Mouse (Mus musculus): ENCODE measurements at regions not wholly inside any gene's neighbourhood (a gene's known extent, or its start where the extent isn't known, plus 50 kb on each side); places are given as distances from the start of the nearest gene placed in this dataset.

GRCm38 (mm10) chr14:72942571-72942970 is 106.3 kb downstream of the Cysltr2 start:
- no peak for DNase-seq (ENCODE audit: low spot score in 2 of 2)

- DNase-seq (ENCODE audit: low spot score in 2 of 2): no peak
Measured at GRCm38 (mm10) chr14:72939067-72939393, 109.9 kb downstream of the Cysltr2 start.

DNA sequence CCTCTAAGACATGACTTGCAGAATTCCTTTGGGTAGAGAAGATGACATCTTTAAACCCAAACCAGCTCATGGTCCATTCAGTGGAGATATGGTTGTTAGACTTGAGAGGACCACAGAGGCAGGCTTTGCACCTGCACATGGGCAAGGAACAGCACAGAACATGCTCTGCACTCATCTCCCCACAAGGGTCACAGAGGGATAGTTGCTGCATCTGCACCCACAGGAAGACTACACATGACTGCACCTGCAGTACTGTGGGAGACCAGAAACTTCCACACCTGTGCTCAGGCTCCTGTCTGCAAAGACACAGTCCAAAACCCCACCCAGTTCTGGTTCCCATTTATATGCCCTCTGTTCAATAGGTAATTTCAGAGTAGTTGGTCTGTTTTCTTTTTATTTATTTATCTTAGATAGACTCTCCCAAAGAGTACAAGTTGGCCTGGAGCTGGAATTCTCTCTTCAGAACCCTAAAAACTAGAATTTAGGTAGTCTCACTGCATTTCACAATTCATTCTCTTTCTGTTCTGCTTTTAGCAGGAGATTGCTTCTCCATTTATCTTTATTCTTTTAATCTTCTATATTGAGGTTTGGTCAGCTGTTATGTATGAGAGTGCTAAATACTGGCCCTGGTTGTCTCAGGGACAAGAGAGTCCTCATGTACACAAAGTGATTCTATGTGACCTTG is 110.4 kb downstream of the Cysltr2 start:
- DNase-seq (ENCODE audit: low spot score in 2 of 2): no peak

- no peak for DNase-seq (ENCODE audit: low spot score in 2 of 2)
Measured at GRCm38 (mm10) chr14:72933598-72933997, 115.3 kb downstream of the Cysltr2 start.

- no peak for DNase-seq (ENCODE audit: low spot score in 2 of 2)
Measured at GRCm38 (mm10) chr14:72932296-72932695, 116.6 kb downstream of the Cysltr2 start.

DNA sequence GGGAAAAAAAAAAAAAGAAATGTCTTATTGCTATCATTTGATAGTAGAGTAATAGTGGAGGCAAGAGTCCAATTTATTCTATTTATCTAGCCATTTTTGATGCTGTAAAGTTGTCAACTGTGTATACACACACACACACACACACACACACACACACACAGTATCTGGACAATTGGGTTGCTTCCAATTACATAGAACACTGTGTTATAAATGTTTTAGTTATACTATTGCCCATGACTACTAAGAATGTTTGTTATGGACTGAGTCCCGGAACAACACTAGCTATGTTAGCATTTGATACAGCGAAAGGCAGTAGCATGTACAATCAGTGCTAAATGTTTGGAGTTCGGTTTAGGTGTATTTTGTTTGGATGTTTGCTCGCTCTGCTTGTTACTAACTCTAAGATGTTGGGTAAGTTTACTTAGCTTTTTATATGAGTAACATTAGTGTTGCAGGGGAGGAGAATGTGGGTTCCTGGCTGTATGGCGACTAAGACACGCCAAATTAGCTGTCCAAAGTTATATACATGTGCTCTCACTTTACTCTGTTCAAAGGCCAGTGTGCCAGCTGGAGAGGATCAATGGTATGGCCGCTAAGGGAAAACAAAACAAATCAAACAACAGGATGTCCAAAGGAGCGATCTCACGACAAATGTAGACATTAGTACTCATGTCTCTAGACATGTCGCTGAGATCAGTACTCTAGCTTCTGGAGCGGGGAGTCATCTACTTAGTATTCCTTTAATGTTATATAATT is 147.6 kb downstream of the Cysltr2 start:
- DNase-seq (ENCODE audit: low spot score in 2 of 2): no peak

DNA sequence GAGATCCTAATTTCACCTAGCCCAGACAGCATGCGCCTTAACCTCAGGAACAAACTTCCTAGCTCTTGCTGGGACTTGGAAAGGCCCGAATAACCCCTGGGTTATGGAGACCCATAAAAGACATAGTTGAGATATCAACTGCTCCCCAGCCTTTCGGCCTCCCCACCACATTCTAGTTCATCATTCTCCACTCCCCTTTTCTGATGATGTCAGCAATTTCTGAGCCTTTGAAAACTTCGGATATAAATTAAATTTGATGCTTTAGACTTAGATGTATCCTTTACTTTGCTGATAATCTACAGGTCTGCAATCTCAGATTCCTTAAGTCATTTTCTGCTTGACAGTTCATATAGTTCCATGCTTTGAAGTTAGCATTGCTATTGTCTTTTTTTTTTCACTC is 149.3 kb downstream of the Cysltr2 start:
- DNase-seq (ENCODE audit: low spot score in 2 of 2): no peak

DNA sequence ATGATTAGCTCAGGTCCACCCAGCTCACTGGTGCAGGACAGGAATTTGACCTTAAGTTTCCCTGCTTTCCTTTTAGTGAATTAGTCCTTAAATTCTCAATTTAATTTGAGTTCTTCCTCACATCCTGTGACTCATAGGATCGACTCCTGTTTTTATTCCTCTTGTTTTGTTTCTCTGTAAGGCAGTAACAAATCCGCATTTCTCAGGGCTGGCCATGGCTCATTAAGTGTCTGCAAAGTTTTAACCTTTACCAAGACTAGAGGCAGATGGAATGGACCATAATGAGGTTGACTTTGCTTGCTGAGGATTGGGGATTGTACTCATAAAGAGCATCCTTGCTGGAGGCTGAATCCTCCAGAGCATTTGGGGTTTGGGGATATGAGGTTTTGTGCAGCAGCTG is 156.6 kb downstream of the Cysltr2 start:
- no peak for DNase-seq (ENCODE audit: low spot score in 2 of 2)

- no peak for DNase-seq (ENCODE audit: low spot score in 2 of 2)
Measured at GRCm38 (mm10) chr14:72889663-72890062, 159.3 kb downstream of the Cysltr2 start.

DNA sequence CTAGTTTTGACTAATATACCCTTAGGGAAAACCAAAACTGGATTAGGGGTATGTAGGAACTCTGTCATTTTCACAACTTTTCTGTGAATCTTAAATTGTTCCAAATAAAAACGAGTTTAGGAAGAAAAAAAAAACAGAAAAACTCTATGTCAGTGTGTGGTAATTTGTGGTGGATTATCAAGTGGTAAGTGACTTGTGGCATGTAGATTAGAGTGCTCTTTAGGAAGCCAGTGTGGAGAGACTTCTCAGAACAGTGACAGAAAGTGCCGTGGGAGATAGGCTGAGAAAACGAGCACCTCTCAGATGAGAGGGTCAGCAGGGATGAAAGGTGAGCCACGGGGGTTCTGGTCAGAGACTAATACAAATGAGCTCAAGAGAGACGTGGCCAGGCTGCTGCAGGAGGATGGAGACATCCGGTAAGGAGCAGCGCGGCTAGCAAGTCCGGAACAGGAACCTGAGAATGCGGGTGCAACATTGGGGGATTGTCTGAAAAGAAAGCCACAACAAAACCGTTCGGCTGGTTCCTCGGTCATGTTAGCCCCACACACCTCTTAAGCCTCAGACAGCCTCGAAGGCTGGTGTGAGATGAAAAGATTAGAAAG is 161.3 kb downstream of the Cysltr2 start:
- no peak for DNase-seq (ENCODE audit: low spot score in 2 of 2)

DNA sequence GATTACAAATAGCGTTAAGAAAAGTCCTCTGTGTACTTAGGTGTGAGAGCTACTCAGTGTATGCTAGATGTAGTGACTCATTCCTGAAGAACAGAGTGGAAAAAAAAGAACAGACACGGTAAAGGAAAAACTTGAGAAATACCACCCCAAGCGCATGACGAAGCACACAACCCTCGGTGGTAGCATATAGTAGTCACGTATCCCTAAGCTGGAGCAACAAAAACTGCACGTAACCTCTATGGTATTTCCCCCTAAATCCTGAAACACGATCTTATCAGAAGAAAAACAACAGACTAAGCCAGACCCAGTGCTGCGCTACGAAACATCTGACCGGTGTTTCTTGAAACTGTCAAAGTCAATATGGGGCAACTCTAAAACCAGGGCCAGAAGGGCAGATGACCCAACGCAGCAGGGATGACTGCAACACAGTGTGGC is 162.0 kb downstream of the Cysltr2 start:
- no peak for DNase-seq (ENCODE audit: low spot score in 2 of 2)

GRCm38 (mm10) chr14:72885824-72886223 is 163.1 kb downstream of the Cysltr2 start:
- no peak for DNase-seq (ENCODE audit: low spot score in 2 of 2)

- DNase-seq (ENCODE audit: low spot score in 2 of 2): no peak
Measured at GRCm38 (mm10) chr14:72884561-72884960, 164.4 kb downstream of the Cysltr2 start.

DNA sequence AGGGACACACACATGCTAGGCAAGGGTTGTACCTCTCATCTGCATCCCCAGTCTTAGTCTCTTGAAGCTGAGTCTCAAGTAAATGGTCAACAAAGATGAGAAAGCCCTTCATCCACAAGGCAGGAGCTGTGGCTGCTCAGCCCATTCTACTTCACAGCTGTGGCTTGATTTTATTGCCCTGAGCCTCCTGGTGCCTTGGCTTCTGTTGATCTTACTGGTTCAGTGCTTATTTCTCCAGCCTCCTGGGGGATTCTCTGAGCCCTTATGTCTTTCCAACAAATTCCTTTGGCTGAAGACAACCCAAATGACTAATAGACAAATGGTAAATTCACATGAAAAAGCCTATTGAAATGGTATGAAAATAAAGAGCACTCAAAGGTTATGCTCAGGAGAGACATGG is 167.3 kb upstream of the Fndc3a start:
- no peak for DNase-seq (ENCODE audit: low spot score in 2 of 2)

DNA sequence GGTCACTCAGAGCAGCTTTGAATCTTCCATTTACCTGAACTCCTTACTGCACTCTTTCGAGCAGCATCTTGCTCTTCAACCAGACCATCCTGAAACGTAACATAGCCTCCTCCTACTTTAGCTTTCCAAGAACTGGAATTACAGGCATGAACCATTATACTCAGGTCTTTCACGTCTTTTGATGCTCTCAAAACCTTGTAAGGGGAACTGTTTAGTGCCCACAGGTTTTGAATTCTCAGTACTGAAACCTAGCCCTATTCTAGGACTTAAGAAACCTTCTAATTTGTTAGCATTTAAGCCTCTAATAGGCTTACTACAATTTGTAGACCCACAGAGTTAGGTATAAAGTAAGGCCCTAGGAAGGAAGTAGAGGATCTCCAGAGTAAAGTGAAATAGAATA is 163.7 kb upstream of the Fndc3a start:
- DNase-seq (ENCODE audit: low spot score in 2 of 2): no peak

- no peak for DNase-seq (ENCODE audit: low spot score in 2 of 2)
Measured at GRCm38 (mm10) chr14:72869188-72869749, 159.5 kb upstream of the Fndc3a start.

DNA sequence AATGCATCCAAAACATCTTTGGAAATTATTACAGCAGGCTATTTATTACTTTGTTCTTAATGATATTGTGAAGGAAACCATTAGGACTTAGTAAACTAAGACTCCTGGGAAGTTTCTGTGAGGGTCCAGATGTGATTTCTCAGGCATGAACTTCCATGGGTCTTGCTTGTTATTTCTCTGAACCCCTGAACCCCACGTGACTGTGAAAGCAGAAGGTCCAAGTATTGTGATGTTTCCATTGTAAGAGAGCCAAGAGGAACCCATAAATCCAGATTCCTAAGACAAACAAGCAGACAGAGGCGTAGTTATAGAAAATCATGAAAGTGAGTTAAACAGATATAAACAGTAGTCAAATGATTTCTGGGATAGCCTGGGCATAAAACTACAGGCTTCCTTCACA is 157.1 kb upstream of the Fndc3a start:
- DNase-seq (ENCODE audit: low spot score in 2 of 2): no peak

DNA sequence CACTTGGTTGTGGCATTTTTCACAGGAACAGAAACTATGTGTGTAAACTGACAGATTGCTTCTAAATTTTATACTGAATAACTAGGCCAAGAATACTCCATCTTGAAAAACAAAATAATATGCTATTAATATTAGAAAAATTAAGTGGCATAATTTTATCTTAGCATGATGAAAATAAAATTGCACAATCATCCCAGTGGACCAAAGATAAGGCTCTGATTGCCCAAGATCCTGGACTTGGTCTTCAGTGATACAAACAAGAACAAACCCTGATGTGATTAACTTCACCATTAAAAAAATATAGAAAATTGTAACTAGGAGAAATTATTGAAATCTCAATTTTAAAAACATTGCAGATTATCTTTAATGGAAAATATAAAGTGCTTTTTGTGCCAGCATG is 155.7 kb upstream of the Fndc3a start:
- DNase-seq (ENCODE audit: low spot score in 2 of 2): no peak

DNA sequence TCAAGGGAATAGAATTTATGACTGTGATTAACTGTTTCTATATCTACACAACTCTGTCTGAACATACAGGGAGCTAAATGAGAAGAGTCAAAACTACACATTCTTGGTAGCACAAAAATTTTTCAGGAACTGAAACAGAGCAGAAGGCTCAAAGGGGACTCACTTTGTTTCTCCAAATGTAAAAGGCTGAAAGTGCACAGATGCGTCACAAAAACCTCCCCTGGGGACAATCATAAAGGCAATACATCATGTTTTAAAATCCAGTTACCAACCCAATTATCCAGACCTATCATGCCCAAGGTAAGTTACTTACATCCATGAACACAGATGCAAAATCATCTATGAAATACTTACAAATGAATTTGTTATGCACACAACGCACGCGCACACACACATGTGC is 155.0 kb upstream of the Fndc3a start:
- no peak for DNase-seq (ENCODE audit: low spot score in 2 of 2)

- DNase-seq (ENCODE audit: low spot score in 2 of 2): no peak
Measured at GRCm38 (mm10) chr14:72864130-72864529, 154.3 kb upstream of the Fndc3a start.

DNA sequence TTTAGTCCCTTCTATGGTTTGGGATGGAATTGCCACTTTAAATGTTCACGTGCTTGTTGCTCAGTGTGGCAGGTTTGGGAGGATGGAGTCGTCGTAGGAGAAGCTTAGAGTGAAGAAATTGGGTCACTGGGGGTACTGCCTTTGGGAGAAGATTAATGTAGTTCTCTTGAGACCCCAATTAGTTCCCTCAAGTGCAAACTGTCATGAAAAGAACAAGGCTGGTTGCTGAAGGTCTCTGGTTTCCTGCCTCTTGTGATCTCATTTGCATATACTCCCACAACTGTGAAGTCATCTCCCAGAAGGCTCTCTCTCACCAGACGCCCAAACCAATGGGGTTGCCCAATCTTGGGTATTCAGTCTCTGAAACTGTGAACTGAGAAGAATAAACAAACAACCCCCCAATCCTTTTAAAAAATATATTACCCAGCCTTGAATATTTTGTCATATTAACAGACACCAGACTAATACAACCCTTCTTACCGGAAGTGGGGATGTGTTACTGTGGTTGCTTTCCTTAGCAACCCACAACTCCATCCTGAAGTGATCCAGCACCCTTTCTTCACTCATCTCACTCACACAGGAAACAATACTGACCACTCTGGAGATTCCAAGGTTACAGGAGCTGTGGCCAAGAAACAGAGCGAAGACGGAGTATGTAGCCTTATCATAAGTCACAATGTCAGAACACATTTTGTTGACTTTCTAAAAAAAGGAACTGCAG is 153.2 kb upstream of the Fndc3a start:
- no peak for DNase-seq (ENCODE audit: low spot score in 2 of 2)

GRCm38 (mm10) chr14:72854226-72854625 is 144.4 kb upstream of the Fndc3a start:
- DNase-seq (ENCODE audit: low spot score in 2 of 2): no peak

All from gastrocnemius, adult 8-10 months (tissue).